Mouse (Mus musculus): Measurements from ENCODE around the gene Csk.

DNA sequence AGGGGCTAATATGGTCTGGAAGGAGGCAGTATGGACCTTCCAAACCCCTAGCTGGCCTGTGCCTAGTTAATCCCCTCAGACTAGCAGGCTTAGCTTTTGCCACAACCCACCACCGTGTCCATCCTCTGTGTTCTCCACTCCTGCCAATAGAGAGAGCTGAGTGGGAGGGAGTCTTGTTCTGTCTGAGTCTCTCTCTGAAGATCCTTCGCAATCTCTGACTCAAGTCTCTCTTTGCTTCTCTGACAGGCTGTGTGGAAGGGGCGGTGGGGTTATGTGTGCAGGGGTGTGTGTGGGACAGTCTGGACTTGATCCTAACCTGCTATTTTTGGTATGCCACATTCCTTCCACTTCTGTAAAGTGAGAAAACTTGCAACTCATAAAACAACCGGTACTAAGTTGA lies 48.6 kb downstream of the Csk start:
- no peak for TF ChIP-seq CTCF (IDR thresholded peaks at IDR 0.05; ENCODE audit: insufficient read depth, low read depth, low read length)
- TF ChIP-seq POLR2A (IDR thresholded peaks at IDR 0.05; ENCODE audit: insufficient read depth, low read depth, low read length) = no peak
